In genomic region chr13:43530129-43530831, GRCm38 (mm10) we compare ENCODE assay signal across 8 mouse cellular contexts. TPM values are rescaled to one million over a fixed set of nuclear protein-coding genes. Genes with fewer than 3 reads are reported as not detected.
A peak's percentile ranks its signal among the peaks of the same experiment; 100 is the strongest.
DNase-seq lines count a peak whose midpoint lies in the region; ATAC-seq and TF ChIP-seq lines count a peak whose summit lies in the region.
"Had no signal": no experiment of that assay in that cellular context is flagged by ENCODE, and none has a peak within 500 bp of the region (broad histone marks: within the 10 kb centered on the region; RNA-seq: fewer than 3 reads in every experiment).

No protein-coding gene starts in this region.

- peak; percentile 79 for DNase-seq in MEL (ENCODE audit: low read depth, low spot score)
- no peak for DNase-seq in cerebellum, adult 11-12 months
- DNase-seq in gastrocnemius, adult 8-10 months (ENCODE audit: low spot score in 2 of 2), result no peak

- WGBS in heart, embryonic 16.5 days, result 35% methylated on average over 14 of the region's 14 CpGs
- WGBS in intestine, embryonic 15.5 days, result 60% methylated on average over 14 of the region's 14 CpGs

- H3K27me3 ChIP-seq in MEL (ENCODE audit: control insufficient read depth in 1 of 2, insufficient read depth in 2 of 2, low read length in 2 of 2), result no peaks in the 10 kb centered on the region
- H3K27me3 ChIP-seq in heart, embryonic 16.5 days (ENCODE audit: control insufficient read depth, insufficient read depth, low read length), result no peaks in the 10 kb centered on the region
- no peaks in the 10 kb centered on the region for H3K27me3 ChIP-seq in intestine, embryonic 15.5 days (replicated peaks)

- peak overlapping the region; percentile 59 for H3K27ac ChIP-seq in MEL (ENCODE audit: control insufficient read depth, low read depth, low read length)
- H3K27ac ChIP-seq in heart, embryonic 16.5 days (ENCODE audit: low read length), result peak overlapping the region; percentile 62
- no peak overlapping the region for H3K27ac ChIP-seq in intestine, embryonic 15.5 days

- peak; percentile 57 for ATAC-seq in common myeloid progenitor, adult 5-6 weeks (replicated peaks; ENCODE audit: low read depth, poor library complexity, severe bottlenecking)
- ATAC-seq in heart, embryonic 16.5 days (replicated peaks; ENCODE audit: extremely low read depth, insufficient read depth, low FRiP score), result no peak; the same call in 1 of the 2 replicates
- peak; percentile 54 for ATAC-seq in megakaryocyte progenitor cell, adult 5-6 weeks (replicated peaks; ENCODE audit: poor library complexity)
- ATAC-seq in intestine, embryonic 15.5 days, result no peak

- no peak overlapping the region; the same call in 1 of the 2 replicates for H3K9ac ChIP-seq in MEL (ENCODE audit: control insufficient read depth, low read depth, low read length, poor library complexity, severe bottlenecking)
- peak overlapping the region; percentile 41 for H3K9ac ChIP-seq in heart, embryonic 16.5 days (ENCODE audit: low read length)
- H3K9ac ChIP-seq in intestine, embryonic 15.5 days, result no peak overlapping the region
- H3K9ac ChIP-seq: lung, embryonic 14.5 days had no signal

- TF ChIP-seq CTCF in MEL (IDR thresholded peaks at IDR 0.05 in 2 of 3, conservative IDR thresholded peaks at IDR 0.05 in 1 of 3; ENCODE audit: control insufficient read depth in 1 of 3, insufficient read depth in 1 of 3, low read depth in 2 of 3, low read length in 3 of 3, poor library complexity in 1 of 3, severe bottlenecking in 1 of 3), result no peak

- no peaks in the 10 kb centered on the region for H3K79me2 ChIP-seq in MEL (ENCODE audit: control insufficient read depth, insufficient read depth, low read length, poor library complexity)

- peaks cover 2 to 26% of the 10 kb centered on the region in 2 experiments; a peak in 3 of 4 replicates for H3K4me1 ChIP-seq in MEL (ENCODE audit: control insufficient read depth in 1 of 2, insufficient read depth in 2 of 2, low read length in 2 of 2)
- H3K4me1 ChIP-seq in heart, embryonic 16.5 days (ENCODE audit: control insufficient read depth, insufficient read depth, low read length), result peaks cover 35% of the 10 kb centered on the region
- H3K4me1 ChIP-seq in intestine, embryonic 15.5 days (replicated peaks), result peaks cover 18% of the 10 kb centered on the region

- peak; percentile 90 to 94 for TF ChIP-seq EP300 in MEL (IDR thresholded peaks at IDR 0.05; ENCODE audit: low read depth in 1 of 2, low read length in 2 of 2)

- peak overlapping the region; percentile 54 for H3K4me2 ChIP-seq in heart, embryonic 16.5 days (ENCODE audit: low read depth, low read length)
- no peak overlapping the region for H3K4me2 ChIP-seq in intestine, embryonic 15.5 days (replicated peaks)

- peaks cover 0 to 13% of the 10 kb centered on the region in 2 experiments; a peak in 2 of 4 replicates for H3K36me3 ChIP-seq in MEL (ENCODE audit: control insufficient read depth in 1 of 2, insufficient read depth in 2 of 2, low read length in 2 of 2)
- no peaks in the 10 kb centered on the region for H3K36me3 ChIP-seq in heart, embryonic 16.5 days (ENCODE audit: control insufficient read depth, insufficient read depth)
- H3K36me3 ChIP-seq in intestine, embryonic 15.5 days, result no peaks in the 10 kb centered on the region

- no peaks in the 10 kb centered on the region for H3K9me3 ChIP-seq in MEL (replicated peaks; ENCODE audit: insufficient read depth, low read length)
- no peaks in the 10 kb centered on the region for H3K9me3 ChIP-seq in heart, embryonic 16.5 days (replicated peaks; ENCODE audit: control insufficient read depth, low read length)
- no peaks in the 10 kb centered on the region for H3K9me3 ChIP-seq in intestine, embryonic 15.5 days

- H3K4me3 ChIP-seq in MEL (ENCODE audit: control insufficient read depth in 1 of 2, insufficient read depth in 1 of 2, low read depth in 2 of 2, low read length in 2 of 2), result peak overlapping the region in 1 of 2 experiments; percentile 51; a peak in 1 of 4 replicates
- no peak overlapping the region for H3K4me3 ChIP-seq in heart, embryonic 16.5 days (ENCODE audit: low read length)
- no peak overlapping the region for H3K4me3 ChIP-seq in intestine, embryonic 15.5 days (replicated peaks)

- TF ChIP-seq POLR2A in MEL (IDR thresholded peaks at IDR 0.05; ENCODE audit: control insufficient read depth in 1 of 2, insufficient read depth in 1 of 2, low read depth in 1 of 2, low read length in 2 of 2, poor library complexity in 1 of 2), result no peak

- no peak for TF ChIP-seq RAD21 in MEL (IDR thresholded peaks at IDR 0.05; ENCODE audit: low read depth, low read length)

TF ChIP-seq in MEL, 35 proteins besides CTCF, POLR2A, EP300 and RAD21 (continues in another document):
- no peak for TF ChIP-seq ZKSCAN1 (IDR thresholded peaks at IDR 0.05; ENCODE audit: low read depth, low read length)
- no peak for TF ChIP-seq USF2 (IDR thresholded peaks at IDR 0.05; ENCODE audit: borderline replicate concordance in 1 of 2, insufficient read depth in 1 of 2, low read depth in 1 of 2, low read length in 2 of 2)
- no peak for TF ChIP-seq POLR2AphosphoS2 (IDR thresholded peaks at IDR 0.05; ENCODE audit: low read length)
- peak; percentile 41 for TF ChIP-seq HCFC1 (IDR thresholded peaks at IDR 0.05; ENCODE audit: low read depth, low read length)
- 0 out of 2 replicates have a peak, but pooled peaks have one; percentile 28 for TF ChIP-seq MYB (IDR thresholded peaks at IDR 0.05; ENCODE audit: low read depth, low read length)
- TF ChIP-seq BHLHE40 (IDR thresholded peaks at IDR 0.05; ENCODE audit: borderline replicate concordance, low read depth, low read length), result peak; percentile 14; the same call in 1 of the 2 replicates
- TF ChIP-seq UBTF (IDR thresholded peaks at IDR 0.05; ENCODE audit: borderline replicate concordance, insufficient read depth, low read depth, low read length), result no peak
- no peak; the same call in 1 of the 2 replicates for TF ChIP-seq MXI1 (IDR thresholded peaks at IDR 0.05; ENCODE audit: low read depth, low read length)
- no peak; the same call in 1 of the 2 replicates for TF ChIP-seq KAT2A (conservative IDR thresholded peaks at IDR 0.05; ENCODE audit: low read depth, low read length)
- peak; percentile 91 for TF ChIP-seq ETS1 (IDR thresholded peaks at IDR 0.05; ENCODE audit: low read depth, low read length)
- TF ChIP-seq TCF12 (IDR thresholded peaks at IDR 0.05; ENCODE audit: low read depth, low read length), result peak; percentile 95
- TF ChIP-seq CHD1 (IDR thresholded peaks at IDR 0.05; ENCODE audit: low read depth, low read length), result no peak
- TF ChIP-seq SIN3A (IDR thresholded peaks at IDR 0.05; ENCODE audit: low read length), result peak; percentile 81; the same call in 1 of the 2 replicates
- TF ChIP-seq ZC3H11A (IDR thresholded peaks at IDR 0.05; ENCODE audit: low read depth, low read length), result no peak
- peak; percentile 97 for TF ChIP-seq GATA1 (IDR thresholded peaks at IDR 0.05; ENCODE audit: low read depth, low read length)
- TF ChIP-seq TAL1 (IDR thresholded peaks at IDR 0.05; ENCODE audit: low read length), result peak; percentile 77
- TF ChIP-seq MAFK (IDR thresholded peaks at IDR 0.05; ENCODE audit: borderline replicate concordance, low read depth, low read length), result no peak
- no peak for TF ChIP-seq ZNF384 (IDR thresholded peaks at IDR 0.05; ENCODE audit: low read depth, low read length)
- TF ChIP-seq JUND (IDR thresholded peaks at IDR 0.05; ENCODE audit: low read depth, low read length), result no peak
- no peak for TF ChIP-seq MAZ (IDR thresholded peaks at IDR 0.05; ENCODE audit: low read depth, low read length)
- TF ChIP-seq USF1 (IDR thresholded peaks at IDR 0.05; ENCODE audit: low read depth, low read length), result no peak
- no peak for TF ChIP-seq TBP (IDR thresholded peaks at IDR 0.05; ENCODE audit: low read depth, low read length)
- TF ChIP-seq ZMIZ1 (IDR thresholded peaks at IDR 0.05; ENCODE audit: low read depth, low read length), result no peak
- peak; percentile 85 for TF ChIP-seq RCOR1 (IDR thresholded peaks at IDR 0.05; ENCODE audit: low read depth, low read length)
- 0 out of 2 replicates have a peak, but pooled peaks have one; percentile 6 for TF ChIP-seq ELF1 (IDR thresholded peaks at IDR 0.05; ENCODE audit: low read depth, low read length)
- no peak for TF ChIP-seq POLR2AphosphoS5 (IDR thresholded peaks at IDR 0.05; ENCODE audit: borderline replicate concordance, low read depth, low read length)
- no peak for TF ChIP-seq E2F4 (IDR thresholded peaks at IDR 0.05; ENCODE audit: borderline replicate concordance, low read depth, low read length)
- TF ChIP-seq NRF1 (IDR thresholded peaks at IDR 0.05; ENCODE audit: insufficient read depth, low read depth, low read length, poor library complexity, severe bottlenecking), result no peak
- TF ChIP-seq NELFE (IDR thresholded peaks at IDR 0.05; ENCODE audit: low read depth, low read length), result no peak
- no peak for TF ChIP-seq MAX (IDR thresholded peaks at IDR 0.05; ENCODE audit: low read length)
- no peak for TF ChIP-seq GABPA (IDR thresholded peaks at IDR 0.05; ENCODE audit: low read depth, low read length)

RNA-seq across cellular contexts. Expression of gene Mcur1, which starts 29.7 kb away (rescaled TPM):
- total RNA-seq in MEL (2012; rRNA removed), result 7.6 and 8.4 TPM in 2 replicates
- 10 to 100 TPM in 1 of 2 experiments, not detected in 1; 19.7 TPM for polyA plus RNA-seq in MEL (2012; ENCODE audit: insufficient read depth in 1 of 2, insufficient read length in 2 of 2, low read depth in 1 of 2, low replicate concordance in 2 of 2, missing spikeins in 1 of 2)
- total RNA-seq in common myeloid progenitor, adult 5-6 weeks (2017), result 18.7 and 20.2 TPM in 2 replicates
- 14.7 and 16.9 TPM in 2 replicates for polyA plus RNA-seq in heart, embryonic 16.5 days (2015; fragmentation: Nextera tagmentation; extraction: Ambion mirVana)
- 16.0 and 18.8 TPM in 2 replicates for total RNA-seq in megakaryocyte progenitor cell, adult 5-6 weeks (2015)
- 13.7 and 13.8 TPM in 2 replicates for total RNA-seq in megakaryocyte progenitor cell, adult 5-6 weeks (2017)
- total RNA-seq in gastrocnemius, adult 8-10 months (2022), result 10 to 100 TPM; 25.5 to 34.6 (median 30.2) TPM
- 11.0 TPM in 2 replicates for polyA plus RNA-seq in intestine, embryonic 15.5 days (2015; fragmentation: Nextera tagmentation; extraction: Ambion mirVana)

RNA-seq across cellular contexts. Expression of gene Ranbp9, which starts 49.2 kb away (rescaled TPM):
- total RNA-seq in MEL (2012; rRNA removed), result 17.1 and 17.3 TPM in 2 replicates
- polyA plus RNA-seq in MEL (2012; ENCODE audit: insufficient read depth in 1 of 2, insufficient read length in 2 of 2, low read depth in 1 of 2, low replicate concordance in 2 of 2, missing spikeins in 1 of 2), result 10 to 100 TPM in 1 of 2 experiments, not detected in 1; 25.9 TPM
- 76.8 and 87.2 TPM in 2 replicates for total RNA-seq in common myeloid progenitor, adult 5-6 weeks (2017)
- 8.0 and 8.1 TPM in 2 replicates for polyA plus RNA-seq in heart, embryonic 16.5 days (2015; fragmentation: Nextera tagmentation; extraction: Ambion mirVana)
- total RNA-seq in megakaryocyte progenitor cell, adult 5-6 weeks (2015), result 82.8 and 98.1 TPM in 2 replicates
- 64.5 and 82.0 TPM in 2 replicates for total RNA-seq in megakaryocyte progenitor cell, adult 5-6 weeks (2017)
- 10 to 100 TPM; 38.0 to 44.9 (median 43.3) TPM for total RNA-seq in gastrocnemius, adult 8-10 months (2022)
- polyA plus RNA-seq in intestine, embryonic 15.5 days (2015; fragmentation: Nextera tagmentation; extraction: Ambion mirVana), result 7.9 and 8.0 TPM in 2 replicates

Comparison
In these comparisons a context has a peak if more than half of its experiments do, and no peak if none do; other contexts are left out.
1. ATAC-seq: peak in common myeloid progenitor, adult 5-6 weeks (single experiment) and megakaryocyte progenitor cell, adult 5-6 weeks (single experiment); none in heart, embryonic 16.5 days (single experiment) and intestine, embryonic 15.5 days (single experiment).